Mouse (Mus musculus): ENCODE measurements around the gene Rmi2. TPM values are rescaled to one million over a fixed set of nuclear protein-coding genes. Genes with fewer than 3 reads are reported as not detected.

Gene Rmi2
- polyA plus RNA-seq, 1 experiment: 0.08 TPM

DNA sequence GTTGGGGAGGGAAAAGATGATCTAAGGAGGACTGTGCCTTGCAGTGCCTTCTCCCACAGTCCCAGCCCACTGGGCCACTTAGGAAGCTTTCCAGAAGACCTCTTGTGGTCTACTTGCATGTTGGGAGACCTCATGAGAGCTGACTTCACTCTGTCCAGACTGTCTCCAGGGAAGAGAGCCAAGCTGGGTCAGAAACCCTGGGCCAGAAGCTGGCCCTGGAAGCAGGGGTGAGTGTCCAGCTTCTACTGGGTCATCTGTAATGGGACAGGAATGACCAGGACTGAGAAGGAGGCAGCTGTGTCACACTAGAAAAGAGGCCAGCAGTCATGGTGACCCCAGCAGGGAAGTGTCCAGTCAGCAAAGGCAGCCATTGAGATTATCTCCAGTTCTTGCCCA, 30.7 kb downstream of the Rmi2 start:
- no peak for DNase-seq (ENCODE audit: low read depth)

- no peak for DNase-seq (ENCODE audit: low read depth)
Observed at GRCm38 (mm10) chr16:10866841-10867240, 32.0 kb downstream of the Rmi2 start.

DNA sequence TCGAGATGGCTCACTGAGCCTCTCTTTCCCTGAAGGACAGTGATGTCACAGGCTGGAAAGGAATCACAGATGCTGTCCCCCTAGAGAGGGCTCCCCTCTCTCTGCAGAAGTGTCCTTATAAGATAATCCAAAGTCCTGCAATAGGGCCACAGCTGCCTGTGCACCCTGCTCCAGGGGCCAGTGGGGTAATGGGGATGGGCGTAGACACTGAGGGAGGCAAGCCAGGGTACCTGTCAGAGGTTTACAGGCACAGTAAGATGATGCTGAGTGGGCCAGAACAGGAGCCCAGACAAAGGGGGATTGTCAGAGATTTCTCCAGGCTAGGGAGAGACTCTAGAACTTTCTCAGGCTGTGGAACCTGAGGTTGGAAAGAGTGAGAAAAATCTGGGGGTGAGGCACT, 32.6 kb downstream of the Rmi2 start:
- DNase-seq (ENCODE audit: low read depth): no peak

GRCm38 (mm10) chr16:10867904-10868440, 33.1 kb downstream of the Rmi2 start:
- no peak for DNase-seq (ENCODE audit: low read depth)

DNA sequence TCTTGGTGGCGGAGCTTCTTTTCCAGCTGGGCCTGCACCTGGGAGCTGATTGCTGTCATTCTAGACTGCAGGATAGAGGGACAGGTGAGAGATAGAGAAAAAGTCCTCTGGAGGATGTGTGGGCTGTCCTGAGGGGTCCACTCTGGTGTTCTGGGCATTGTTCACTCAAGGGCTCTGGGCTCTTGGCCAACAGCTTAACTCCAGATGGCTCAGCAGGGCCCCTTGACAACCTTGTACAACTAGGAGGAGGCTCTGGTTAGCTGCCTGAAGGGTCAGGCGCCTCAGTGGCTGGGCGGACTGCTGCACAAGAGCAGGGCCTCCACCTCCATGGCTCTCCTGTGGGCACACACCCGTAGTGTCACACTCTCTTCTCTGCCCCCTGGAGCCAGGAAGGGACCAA, 36.1 kb downstream of the Rmi2 start:
- DNase-seq (ENCODE audit: low read depth): no peak

DNA sequence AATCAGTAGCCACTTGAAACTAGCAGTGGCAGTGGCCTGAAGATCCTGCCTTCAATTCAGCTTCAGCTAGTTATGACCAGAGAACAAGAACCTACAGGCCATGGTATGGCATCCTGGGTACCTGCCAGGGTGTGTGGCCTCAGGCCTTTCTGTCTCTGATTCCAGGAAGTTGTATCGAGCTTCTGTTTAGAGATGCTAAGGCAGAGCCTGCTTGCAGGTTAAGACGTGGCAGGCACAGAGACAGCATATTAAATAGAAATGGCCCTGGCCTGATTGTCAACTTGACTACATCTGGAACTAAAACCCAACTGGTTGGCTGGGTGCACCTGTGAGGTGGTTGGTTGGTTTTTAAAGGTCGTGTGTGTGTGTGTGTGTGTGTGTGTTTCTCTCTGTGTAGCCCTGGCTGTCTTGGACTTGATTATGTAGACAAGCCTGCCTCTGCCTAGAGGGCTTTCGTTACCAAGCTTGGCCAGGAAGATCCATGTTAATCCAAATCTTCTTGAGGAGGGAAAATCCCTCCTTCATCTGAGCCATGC, 38.0 kb downstream of the Rmi2 start:
- DNase-seq (ENCODE audit: low read depth): no peak

DNA sequence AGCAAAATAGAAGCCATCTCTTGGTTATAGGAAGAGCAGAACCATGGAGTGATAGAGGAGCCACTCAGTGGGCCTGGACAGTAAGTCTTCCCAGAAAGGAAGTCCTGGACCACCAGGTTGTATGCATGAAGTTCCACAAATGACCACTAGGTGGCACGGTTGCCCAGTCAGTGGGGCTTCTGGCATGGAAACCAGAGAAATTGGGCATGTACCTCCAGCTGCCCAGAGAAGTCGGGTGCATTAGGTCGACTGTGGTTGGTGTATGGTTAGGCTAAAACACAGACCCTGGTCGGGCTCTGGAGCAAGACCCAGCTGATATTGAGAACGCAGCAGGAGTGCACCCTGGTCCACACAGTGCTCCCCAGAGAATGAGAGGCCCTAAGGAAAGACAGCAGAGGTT, 38.8 kb downstream of the Rmi2 start:
- DNase-seq (ENCODE audit: low read depth): no peak

DNA sequence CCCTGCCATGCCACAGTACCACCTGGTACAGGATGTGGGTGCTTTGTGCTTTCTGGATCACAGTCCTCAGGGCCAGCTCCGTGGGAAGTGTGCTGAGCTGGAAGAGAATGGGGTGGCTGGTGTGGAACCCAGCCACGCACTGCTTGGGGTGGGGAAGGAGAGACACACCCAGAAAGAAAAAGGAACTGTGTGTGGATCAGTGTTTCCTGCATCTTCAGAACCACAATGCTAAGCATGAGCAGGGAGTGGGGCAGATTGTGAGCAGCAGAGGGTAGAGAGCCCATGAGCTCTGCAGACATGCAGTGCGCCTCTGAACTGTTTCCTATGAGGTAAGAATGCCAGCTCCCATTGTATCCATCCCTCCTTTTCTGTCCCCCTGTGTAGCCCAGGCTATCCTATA, 43.4 kb downstream of the Rmi2 start:
- no peak for DNase-seq (ENCODE audit: low read depth)

DNA sequence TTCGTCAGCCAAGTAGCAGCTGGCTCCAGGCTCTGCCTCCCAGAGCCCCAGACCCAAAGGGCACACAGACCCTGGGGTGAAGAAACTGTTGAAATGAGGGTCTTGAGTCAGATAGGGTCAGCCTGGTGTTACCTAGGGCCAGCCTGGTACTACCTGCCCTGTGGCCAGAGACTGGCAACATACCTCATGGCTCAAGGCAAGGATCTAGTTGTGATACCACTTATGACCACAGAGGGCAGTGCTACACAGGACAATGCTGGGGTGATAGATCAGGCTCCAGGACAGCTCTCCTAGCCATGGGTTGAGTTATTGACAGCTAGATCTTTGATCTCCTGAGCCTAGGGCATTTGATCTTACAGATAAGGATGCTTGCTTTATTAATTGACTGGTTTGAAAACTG, 44.6 kb downstream of the Rmi2 start:
- DNase-seq (ENCODE audit: low read depth): no peak

GRCm38 (mm10) chr16:10881231-10881962, 46.5 kb downstream of the Rmi2 start:
- DNase-seq (ENCODE audit: low read depth): no peak

GRCm38 (mm10) chr16:10887436-10887835, 52.6 kb downstream of the Rmi2 start:
- DNase-seq (ENCODE audit: low read depth): no peak

GRCm38 (mm10) chr16:10890363-10890762, 55.5 kb downstream of the Rmi2 start:
- no peak for DNase-seq (ENCODE audit: low read depth)

DNA sequence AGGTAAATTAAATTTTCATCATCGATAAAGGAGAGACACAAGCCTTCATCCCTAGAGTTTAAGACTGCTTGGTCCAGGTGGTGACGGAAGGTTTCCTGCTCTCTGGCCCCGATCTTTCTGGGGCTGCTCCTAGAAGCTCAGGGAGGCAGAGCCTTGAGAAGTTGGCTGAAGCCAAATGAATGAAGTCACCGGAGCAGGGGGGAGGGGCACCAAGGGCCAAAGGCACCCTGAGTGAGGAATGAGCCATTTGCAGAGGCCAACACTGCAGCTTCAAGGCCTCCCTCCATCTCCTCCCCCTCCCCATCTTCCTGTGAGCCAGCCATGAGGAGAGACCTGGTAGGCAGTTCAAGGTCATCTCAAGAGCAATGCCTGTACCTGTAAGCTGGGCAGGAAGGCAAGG, 58.3 kb downstream of the Rmi2 start:
- no peak for DNase-seq (ENCODE audit: low read depth)

GRCm38 (mm10) chr16:10895906-10896305, 61.0 kb downstream of the Rmi2 start:
- no peak for DNase-seq (ENCODE audit: low read depth)

- DNase-seq (ENCODE audit: low read depth): no peak
Observed at GRCm38 (mm10) chr16:10897372-10897771, 62.5 kb downstream of the Rmi2 start.

- no peak for DNase-seq (ENCODE audit: low read depth)
Observed at GRCm38 (mm10) chr16:10900736-10901135, 65.9 kb downstream of the Rmi2 start.

DNA sequence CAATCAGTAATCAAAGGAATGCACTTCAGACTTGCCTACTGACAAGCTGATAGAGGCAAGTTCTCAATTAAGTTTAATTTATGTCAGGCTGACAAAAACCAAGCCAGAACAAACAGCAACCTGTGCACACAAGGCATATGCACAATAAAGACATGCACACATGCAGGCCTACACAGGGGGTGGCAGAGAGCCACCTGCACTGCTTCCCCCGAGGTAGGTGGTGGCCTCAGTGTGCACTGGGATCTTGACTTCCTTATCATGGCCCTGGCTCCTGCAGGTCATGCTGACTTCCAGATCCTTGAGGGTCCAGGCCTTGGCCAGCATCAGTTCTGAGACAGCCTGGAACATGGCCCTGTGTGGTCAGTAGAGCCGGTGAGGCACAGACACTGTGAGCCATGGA, 67.1 kb downstream of the Rmi2 start:
- DNase-seq (ENCODE audit: low read depth): no peak

DNA sequence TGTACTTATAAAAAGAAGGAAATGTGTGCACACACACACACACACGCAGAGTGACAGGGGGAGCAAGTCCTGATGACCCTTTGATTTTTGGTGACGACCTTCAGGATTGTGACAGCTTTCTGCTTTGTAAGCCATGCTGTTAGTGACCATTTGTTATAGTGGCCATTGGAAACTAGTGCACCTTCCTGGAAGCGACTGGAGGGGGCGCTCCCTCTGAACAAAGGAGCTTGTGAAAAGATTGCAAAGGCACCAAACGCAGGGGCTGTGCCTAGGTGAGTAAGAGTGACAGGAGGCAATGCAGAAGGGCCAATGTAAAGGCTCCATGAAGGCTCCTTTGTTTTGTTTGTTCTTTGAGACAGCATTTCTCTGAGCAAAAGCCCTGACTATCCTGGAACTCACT, 68.0 kb downstream of the Rmi2 start:
- no peak for DNase-seq (ENCODE audit: low read depth)

DNA sequence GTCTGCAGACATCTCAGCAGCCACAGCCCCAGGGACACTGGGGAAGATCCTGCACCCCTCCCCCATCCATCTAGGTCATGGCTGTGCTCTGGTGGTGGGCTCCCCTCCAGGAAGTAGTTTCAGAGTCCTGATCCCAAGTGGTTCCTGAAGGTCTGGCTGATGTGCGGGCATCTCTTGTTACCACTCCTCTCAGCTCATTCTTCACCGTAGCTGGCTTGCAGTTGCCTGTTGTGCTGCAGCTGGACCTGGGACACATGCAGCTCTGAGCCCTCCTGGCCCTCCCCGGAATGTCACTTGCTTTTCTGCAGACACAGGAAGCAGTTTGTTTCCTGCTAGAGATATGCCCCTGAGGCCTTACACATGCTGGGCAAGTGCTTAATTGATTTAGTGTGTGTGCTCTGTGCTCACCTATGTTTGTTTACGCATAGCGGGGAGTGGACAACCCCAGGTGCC, 70.8 kb downstream of the Rmi2 start:
- DNase-seq (ENCODE audit: low read depth): no peak

DNA sequence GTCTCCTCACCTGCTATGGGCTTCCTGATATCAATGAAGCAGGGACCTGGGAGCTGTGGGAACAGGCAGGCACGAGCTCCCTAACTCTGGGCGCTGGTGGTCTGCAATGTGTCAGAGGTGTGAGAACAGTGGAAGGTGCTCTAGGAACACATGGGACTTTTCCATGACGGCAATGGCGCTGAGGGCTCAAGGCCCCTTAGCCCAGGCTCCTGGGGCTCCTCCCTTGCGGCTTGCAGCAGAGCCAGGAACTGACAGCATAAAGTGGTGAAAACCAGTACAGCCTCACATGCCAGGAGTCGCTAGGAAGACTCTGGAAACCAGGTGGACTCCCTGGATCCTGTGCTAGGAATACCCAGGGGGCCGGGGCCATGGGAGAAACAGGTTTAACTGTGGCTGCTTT, 75.7 kb downstream of the Rmi2 start:
- no peak for DNase-seq (ENCODE audit: low read depth)

GRCm38 (mm10) chr16:10911061-10911460, 76.2 kb downstream of the Rmi2 start:
- no peak for DNase-seq (ENCODE audit: low read depth)

DNA sequence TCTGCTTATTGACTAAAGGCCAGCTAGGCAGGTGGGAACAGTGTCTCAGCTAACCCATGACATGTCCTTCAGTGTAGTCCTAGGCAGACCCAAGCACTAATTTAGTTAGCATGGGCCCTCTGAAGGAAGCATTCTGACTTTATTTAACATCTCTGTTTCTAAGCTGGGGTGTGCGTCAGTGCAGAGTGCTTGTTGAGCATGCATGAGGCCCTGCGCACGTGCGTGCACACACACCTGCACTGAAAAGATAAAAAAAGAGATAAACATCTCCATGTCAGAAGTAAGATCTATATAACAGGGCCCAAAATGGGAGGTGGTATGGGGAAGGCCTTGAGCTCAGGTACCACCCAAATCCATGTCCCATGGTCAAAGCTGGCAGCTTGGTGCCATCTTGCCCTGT, 80.2 kb downstream of the Rmi2 start:
- DNase-seq (ENCODE audit: low read depth): no peak

- no peak for DNase-seq (ENCODE audit: low read depth)
Observed at GRCm38 (mm10) chr16:10916271-10916670, 81.4 kb downstream of the Rmi2 start.

DNA sequence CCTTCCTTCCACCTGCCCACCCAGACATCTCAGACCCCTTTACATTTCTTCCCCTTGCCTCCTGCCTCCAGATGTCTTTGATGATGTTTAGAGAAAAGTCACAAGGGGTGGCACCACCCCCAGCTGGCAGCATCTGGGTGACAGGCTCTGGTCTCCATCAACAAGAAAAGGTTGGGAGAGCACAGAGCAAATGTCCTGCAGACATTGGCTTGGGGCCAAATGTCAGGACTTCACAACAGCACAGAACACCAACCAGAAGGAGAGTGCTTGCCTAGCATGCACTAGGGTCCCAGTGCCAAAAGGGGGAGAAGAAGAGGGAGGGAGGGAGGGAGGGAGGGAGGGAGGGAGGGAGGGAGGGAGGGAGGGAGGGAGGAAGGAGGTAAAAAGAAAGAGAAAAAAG, 85.0 kb downstream of the Rmi2 start:
- DNase-seq (ENCODE audit: low read depth): no peak

Data from gonadal fat pad, adult 2 months (tissue).